Mouse (Mus musculus): ENCODE results near the gene Slc6a5.

DNA sequence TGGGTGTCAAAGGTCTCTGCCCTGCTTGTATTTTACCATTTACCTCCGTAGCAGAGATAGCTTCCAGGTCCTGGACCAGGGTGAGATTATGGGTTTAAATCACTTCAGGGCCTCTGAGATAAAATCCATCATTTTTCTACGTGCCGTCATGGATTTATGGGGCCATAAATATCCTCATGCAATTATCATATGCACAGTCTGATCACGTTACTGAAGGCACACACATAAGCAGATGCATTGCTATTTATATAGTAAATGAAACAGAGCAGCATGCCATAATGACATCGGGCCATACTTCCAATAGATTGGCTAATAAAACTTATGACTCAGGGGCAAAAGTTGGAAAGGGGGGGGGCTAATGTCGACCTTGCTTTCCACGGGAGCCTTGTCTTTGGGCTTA lies 44.9 kb downstream of the Slc6a5 start:
- TF ChIP-seq CTCF (IDR thresholded peaks at IDR 0.05; ENCODE audit: control insufficient read depth, insufficient read depth, insufficient replicate concordance, low read depth, low read length): no peak
- TF ChIP-seq POLR2A (IDR thresholded peaks at IDR 0.05; ENCODE audit: control insufficient read depth, low read depth, low read length): no peak
